Mouse (Mus musculus): ENCODE data around the gene Arhgap17.

GRCm38 (mm10) chr7:123366806-123367205, 2.9 kb downstream of the Arhgap17 start:
- no peak for TF ChIP-seq MAZ (IDR thresholded peaks at IDR 0.05; ENCODE audit: low read depth, low read length)
- no peak for TF ChIP-seq GATA1 (IDR thresholded peaks at IDR 0.05; ENCODE audit: low read depth, low read length)
- TF ChIP-seq E2F4 (IDR thresholded peaks at IDR 0.05; ENCODE audit: borderline replicate concordance, low read depth, low read length) = no peak
- no peak for TF ChIP-seq UBTF (IDR thresholded peaks at IDR 0.05; ENCODE audit: borderline replicate concordance, insufficient read depth, low read depth, low read length)
- no peak for TF ChIP-seq USF1 (IDR thresholded peaks at IDR 0.05; ENCODE audit: low read depth, low read length)
- no peak for TF ChIP-seq EP300 (IDR thresholded peaks at IDR 0.05; ENCODE audit: low read depth in 1 of 2, low read length in 2 of 2)
- TF ChIP-seq NRF1 (IDR thresholded peaks at IDR 0.05; ENCODE audit: insufficient read depth, low read depth, low read length, poor library complexity, severe bottlenecking) = no peak
- TF ChIP-seq POLR2A (IDR thresholded peaks at IDR 0.05; ENCODE audit: control insufficient read depth in 1 of 2, insufficient read depth in 1 of 2, low read depth in 1 of 2, low read length in 2 of 2, poor library complexity in 1 of 2) = no peak
- TF ChIP-seq CHD1 (IDR thresholded peaks at IDR 0.05; ENCODE audit: low read depth, low read length) = no peak
- TF ChIP-seq CTCF (IDR thresholded peaks at IDR 0.05 in 2 of 3, conservative IDR thresholded peaks at IDR 0.05 in 1 of 3; ENCODE audit: control insufficient read depth in 1 of 3, insufficient read depth in 1 of 3, low read depth in 2 of 3, low read length in 3 of 3, poor library complexity in 1 of 3, severe bottlenecking in 1 of 3) = no peak
- no peak for TF ChIP-seq CHD2 (IDR thresholded peaks at IDR 0.05; ENCODE audit: low read length)
